Mouse (Mus musculus): ENCODE data around the gene Zfp513. TPM values are rescaled to one million over a fixed set of nuclear protein-coding genes. Genes with fewer than 3 reads are reported as not detected.
"Not testable (repeated sequence)": the region's sequence is repeated elsewhere in the genome, so short reads cannot be mapped to it uniquely, and the experiment has no call there.

Gene Zfp513
- 10 to 100 TPM; 29.2 to 30.4 TPM for total RNA-seq (2021)

DNA sequence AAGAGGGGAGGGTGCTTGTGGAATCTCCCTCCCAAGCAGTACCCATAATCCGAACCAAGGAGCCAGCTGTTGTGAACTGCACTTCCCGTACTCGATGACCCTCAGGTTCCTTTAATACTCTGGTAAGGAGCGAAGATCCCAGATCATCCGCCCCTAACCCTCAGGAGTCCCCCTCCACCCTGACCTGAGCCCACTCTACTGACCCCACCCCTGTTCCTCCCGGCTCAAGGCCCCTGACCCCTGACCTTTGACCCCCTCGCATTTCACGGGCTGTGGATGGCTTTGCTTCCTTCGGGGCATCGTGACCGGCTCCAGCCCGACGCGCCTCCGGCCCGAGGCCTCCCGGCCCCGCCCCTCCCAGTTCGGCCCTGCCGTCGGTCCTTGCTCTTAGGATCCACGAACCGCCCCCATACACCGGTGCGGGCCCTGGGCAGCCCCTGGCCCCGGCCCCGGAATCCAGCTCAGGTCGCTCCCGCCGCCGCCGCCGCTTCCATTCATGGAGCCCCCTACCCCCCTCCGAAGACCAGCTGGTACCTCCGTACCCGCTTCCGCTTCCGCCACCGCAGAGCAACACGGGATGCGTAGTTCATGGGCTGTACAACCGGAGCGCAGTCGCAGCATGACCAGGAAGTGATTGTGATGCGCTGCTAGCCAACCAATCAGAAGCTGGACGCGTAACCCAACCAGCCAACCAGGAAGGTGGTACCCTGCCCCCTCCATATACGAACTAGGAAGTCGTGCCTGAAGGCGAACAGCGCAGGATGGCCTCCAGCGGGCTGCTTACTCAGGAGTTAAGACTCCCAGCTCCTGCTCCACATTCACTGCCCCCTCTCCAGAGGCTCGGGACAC lies at the start of gene Zfp513:
Zfp513 (minus strand) TSS at position 562 of the 849 bp plus-strand sequence.
- DNase-seq, result peak; percentile 95 to 98

DNA sequence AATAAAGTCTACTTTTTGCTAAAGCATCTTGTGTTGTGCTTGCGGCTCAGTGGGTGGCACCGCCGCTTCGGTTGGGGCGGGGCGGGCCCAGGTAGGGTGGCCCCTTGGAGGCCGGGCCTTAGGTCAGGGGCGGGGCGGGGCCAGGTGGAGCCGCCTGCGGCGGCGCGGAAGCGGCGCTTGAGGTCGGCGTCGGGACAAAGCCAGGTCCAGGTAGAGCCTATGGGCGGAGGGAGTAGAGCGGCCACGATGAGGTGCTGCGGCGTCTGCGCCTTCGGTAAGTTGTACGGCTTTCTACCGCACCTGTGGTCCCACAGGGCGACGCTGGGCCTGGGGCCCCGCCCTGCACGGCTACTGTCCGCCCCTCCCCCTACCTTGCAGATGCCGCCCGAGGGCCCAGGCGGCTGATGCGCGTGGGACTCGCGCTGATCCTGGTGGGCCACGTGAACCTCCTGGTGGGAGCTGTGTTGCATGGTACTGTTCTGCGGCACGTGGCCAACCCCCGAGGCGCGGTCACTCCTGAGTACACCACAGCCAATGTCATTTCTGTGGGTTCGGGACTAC lies 49.5 kb upstream of the Zfp513 start, which contains the start of gene Krtcap3:
Krtcap3 (plus strand) TSS at position 151 of the 561 bp plus-strand sequence.
- DNase-seq, result no peak

DNA sequence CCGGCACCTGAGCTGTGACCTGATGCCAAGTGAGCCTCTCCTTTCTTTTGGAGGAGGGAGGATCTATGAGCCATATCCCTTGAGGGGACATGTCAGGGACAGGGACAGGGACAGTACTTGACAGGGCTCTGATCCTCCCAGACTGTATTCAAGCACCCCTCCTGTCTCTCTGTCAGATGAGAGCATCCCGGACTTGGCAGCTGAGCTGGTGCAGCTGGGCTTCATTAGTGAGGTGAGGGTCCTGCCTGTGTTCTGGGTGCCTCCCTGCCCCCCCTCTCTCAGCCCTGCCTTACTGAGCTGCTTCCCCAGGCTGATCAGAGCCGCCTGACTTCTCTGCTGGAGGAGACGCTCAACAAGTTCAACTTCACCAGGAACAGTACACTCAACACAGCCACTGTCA lies 48.6 kb upstream of the Zfp513 start:
- DNase-seq, result no peak

DNA sequence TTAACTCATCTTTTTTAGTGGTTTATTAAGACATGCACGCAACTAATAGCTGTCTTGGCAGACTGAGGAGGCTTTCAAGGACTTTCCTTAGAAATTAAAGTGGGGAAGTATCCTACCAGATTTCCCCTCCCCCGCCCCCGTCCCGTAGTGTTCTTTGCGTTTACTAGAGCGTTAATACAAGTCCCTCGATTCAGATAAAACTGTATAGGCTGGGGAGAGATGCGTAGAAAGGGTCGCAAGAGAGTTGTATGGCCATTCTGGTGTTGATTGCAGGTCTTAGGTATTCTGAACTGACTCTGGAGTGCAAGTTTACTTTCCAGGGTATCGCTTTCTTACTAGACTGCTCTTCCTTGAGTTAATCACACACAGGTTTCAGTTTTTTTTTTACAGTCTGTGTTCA lies 40.1 kb upstream of the Zfp513 start:
- DNase-seq, result no peak

DNA sequence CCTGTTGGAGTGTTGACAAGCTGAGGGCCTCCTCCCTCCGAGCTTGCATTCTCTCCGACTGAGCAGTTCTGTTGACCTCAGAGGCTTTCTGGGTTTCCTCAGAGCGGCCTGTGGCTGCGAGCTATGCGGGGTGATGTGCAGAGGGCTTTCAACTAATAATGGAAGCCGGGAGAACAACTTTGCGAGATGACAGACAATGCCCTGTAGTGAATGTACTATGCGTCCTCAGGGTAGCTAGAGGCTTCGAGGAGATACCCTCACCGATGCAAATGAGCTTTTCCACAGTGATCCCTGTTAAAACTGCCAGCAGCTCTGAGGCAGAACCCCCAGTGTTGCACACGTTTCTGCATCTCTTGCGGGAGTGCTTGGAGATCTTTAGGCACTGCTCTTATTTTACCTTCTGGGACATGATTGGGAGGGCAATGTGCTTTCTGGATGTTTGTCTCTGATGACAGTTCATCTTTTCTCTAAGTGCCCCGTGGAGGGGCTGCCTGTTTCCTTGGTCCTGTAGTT lies 39.5 kb upstream of the Zfp513 start:
- no peak for DNase-seq

DNA sequence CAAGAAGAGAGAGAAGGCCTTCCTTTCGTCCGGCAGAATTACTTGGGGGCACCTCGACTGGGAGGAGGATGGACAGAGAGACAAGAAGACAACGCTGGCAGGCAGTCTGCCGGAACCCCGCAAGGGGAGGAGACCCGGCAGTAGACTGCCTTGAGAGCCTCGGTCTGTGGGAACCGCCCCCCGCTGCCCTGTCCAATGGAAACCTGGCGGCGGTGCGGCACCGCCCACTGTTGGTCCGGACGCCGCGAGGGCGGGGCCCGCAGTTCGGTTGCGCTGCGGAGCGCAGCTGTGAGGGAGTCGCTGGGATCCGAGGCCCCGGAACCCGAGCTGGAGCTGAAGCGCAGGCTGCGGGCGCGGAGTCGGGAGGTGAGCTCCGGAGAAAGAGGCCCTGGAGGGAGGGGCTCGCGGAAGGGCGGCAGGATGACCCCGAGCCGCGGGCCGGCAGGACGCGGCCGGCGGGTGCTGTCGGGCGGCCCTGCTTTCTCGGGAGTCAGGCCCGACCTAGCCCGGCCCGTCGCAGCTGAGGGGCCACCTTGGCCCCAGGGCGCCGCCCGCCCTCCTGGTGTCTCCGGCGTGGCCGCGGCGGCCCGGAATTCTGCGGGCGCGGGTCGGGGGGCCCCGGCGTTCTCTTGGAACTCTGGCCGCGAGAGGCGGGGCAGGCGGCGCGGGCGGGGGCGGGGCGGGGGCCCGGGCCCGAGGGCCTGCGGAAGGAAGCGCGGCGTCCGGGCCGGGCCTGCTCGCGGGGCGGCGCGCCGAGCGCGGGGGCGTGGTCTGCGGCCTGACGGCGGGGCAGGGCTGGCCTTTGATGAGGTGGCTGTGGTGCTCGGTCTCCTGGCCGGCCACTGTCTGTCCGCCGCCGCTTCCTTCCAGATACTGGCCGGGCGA lies 38.8 kb upstream of the Zfp513 start, which contains the start of the genes Nrbp1 and Gm9970:
Nrbp1 (plus strand) TSS at position 228 of the 885 bp plus-strand sequence.
Gm9970 (minus strand) TSS at position 596 of the 885 bp plus-strand sequence.
- DNase-seq, result peak; percentile 94 to 95

DNA sequence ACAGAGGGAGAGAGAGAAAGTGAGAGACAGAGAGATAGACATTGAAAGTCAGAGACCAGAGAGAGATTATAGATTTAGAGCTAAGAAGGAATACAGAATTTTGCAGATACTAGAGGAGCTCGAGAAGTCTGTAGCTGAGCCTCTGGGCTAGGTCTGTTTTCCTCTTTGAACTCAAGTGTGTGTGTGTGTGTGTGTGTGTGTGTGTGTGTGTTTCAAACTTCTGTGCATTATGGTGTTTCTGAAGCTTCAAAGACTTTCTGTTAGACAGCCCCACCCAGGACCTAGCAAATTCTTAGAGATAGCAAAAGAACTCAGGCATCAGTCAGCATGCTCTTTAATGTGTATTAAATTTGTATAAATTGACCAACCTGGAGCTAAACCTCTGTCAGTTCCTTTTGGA lies 24.5 kb upstream of the Zfp513 start:
- DNase-seq, result no peak

DNA sequence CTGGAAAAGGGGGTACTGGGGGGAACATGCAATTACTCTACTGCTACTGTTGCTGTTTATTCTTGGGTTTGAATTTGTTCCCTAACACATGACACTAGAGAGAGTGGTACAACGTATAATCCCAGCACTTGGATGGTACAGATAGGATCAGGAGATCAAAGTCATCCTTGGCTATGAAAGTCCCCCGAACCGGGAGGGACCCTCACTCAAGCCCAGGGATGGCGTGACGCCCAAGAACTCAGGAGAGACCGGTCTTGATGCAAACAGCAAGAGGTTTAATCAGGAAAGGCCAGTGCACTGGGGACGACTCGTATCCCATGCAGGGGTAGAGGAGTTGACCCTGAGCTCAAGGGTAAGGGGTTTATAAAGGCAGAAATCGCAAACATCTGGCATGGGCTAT lies 20.6 kb upstream of the Zfp513 start:
- DNase-seq, result no peak

DNA sequence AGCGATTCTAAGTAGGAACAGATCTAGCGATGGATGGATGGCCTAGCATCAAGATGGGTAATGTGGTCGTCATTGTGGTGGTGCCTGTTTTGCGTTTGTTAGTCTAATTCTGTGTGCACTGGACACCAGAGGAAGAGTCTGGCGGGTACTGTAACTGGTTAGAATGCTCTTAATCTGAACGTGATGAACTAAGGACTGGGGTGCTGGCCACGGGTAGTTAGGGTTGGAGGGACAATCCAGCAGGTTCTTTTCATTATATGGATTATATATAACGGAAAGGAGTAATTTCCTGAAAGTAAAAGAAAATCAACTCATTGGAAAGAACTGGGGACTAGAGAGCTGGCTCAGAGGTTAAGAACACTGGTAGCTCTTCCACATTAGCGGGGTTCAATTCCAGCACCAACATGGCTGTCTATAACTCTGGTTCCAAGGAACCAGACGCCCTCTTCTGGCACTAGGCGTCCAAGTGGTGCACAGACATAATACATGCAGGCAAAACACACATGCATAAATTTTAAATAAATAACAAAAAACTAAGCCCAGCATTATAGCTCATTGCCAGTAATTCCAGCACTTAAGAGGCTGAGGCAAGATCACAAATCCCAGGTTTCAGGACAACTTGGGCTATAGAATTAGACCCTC lies 19.3 kb upstream of the Zfp513 start:
- no peak for DNase-seq

DNA sequence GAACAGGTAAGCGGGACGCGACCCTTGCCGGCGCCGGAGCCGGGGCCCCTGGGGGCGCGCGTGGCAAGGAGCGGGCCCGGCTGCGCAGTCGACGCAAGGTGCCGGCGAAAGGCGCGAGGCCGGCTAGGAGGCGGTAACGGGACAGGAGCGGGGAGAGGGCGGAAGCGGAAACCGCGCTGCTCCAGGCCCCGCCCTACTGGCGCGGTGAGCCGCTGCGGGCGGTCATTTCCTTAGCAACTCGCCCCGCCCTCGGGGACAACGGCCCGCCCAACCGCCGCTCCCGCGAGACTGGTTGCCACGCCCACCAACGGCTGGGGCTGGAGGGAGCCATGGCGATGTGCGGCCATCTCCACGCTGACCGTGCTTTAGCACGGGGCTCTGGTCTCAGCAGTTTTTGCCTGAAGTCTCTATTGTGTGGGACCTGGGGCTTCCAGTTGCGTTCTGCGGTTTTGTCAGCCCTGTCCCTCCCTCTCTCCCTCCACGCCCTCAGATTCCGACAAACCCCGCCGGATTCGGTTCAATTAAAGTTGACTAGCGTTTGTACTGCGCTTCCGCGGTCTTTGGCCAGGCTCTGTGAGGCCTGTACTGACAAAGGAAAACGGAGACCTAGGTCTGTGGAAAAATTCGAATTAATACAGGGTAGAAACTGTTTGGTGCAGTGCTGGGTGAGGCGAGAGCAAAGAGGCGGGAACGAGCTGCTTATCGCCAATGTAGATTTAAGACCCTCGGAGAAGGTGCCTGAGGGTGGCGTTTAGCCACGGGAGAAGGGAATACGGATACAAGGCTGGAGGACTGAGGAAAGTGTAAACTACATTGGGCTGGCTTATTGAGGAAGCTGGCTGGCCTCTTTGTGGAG lies 18.6 kb upstream of the Zfp513 start, which contains the start of gene Ppm1g:
Ppm1g (minus strand) TSS at position 240 of the 856 bp plus-strand sequence.
- DNase-seq, result peak; percentile 95 to 97

DNA sequence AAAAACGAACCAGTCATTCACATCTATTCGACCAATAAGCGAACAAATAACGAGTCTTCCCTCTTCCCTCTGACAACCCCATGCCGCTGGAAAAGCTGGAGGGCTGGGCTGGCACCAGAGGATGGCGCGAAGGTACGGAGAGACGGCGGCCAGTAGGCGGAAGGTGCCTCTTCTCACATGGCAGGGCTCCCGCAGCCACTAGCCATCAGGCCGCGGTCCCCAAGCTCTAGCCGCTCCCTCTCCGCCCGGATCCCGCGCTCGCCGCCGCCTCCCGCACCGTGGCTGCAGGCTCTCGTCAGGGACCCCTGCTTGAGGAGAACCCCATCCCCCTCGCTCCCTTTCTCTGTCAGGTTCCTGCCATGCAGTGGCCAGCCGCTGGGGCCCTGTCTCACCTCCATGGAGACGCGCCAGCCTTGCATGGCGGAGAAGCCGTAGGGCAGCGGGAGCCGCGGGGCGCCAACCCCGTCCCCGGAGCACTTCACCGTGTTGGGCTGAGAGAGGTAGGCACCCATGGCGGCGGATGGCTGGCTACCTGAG lies 17.9 kb upstream of the Zfp513 start:
- DNase-seq, result peak in 1 of 2 experiments; percentile 55

DNA sequence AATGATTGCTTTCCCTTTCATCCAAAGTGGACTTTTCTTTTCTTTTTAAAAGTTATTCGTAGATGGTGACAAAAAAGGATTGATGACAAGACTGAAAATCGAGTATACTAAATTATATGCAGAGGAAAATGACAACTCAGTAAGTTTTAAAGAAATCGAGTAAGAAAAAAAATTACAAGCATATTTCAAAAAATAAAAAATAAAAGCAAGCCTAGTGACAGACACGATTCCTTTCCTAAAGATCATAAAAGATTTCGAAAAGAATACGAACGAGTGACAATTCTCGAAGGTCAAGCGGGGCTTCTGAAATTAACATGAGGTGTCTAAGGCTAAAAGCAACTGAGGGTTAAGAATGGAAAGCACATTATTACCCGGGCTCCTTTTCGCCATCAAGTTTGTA lies 17.4 kb upstream of the Zfp513 start:
- no peak for DNase-seq

DNA sequence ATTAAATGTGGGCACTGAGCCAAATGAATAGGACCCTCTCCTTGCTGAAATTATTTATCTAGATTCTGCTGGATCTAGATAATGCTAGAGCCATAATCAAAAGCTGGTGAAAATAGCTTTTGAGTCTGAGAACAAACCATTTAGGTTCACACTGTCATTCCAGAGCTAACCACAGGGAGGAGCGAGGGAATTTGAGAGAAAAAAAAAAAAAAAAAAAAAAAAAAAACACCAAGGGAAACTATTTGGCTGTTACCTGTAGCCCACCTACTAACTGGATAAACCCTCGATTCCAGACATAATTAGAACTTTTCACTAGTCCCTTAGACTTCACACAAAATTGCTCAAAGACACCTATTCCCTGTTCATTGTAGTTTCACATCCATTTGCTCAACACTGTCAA lies 17.0 kb upstream of the Zfp513 start:
- no peak for DNase-seq

DNA sequence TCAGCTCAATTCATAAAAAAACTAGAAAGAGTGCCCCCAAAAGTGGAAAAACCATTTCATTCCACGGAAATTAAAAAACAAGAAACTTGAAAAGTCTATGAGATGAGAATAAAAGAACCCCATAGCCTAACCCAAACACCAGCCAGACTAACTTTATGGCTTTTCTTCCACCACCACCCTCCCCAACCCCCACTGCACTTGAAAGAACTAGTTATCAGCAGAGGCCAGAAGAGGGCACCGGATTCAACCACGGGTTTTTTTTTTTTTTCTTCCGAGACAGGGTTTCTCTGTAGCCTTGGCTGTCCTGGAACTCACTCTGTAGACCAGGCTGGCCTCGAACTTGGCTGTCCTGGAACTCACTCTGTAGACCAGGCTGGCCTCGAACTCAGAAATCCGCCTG lies 16.2 kb upstream of the Zfp513 start:
- no peak for DNase-seq

DNA sequence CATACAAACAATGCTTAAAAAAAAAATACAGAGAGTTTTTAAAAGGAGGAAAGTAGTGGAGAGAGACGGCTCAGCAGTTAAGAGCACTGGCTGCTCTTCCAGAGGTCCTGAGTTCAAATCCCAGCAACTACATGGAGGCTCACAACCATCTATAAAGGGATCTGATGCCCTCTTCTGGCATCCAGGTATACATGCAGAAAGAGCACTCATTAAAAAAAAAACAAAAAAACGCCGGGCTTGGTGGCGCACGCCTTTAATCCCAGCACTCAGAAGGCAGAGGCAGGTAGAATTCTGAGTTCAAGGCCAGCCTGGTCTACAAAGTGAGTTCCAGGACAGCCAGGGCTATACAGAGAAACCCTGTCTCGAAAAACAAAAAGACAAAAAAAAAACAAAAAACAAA lies 14.5 kb upstream of the Zfp513 start:
- not testable (repeated sequence) for DNase-seq

DNA sequence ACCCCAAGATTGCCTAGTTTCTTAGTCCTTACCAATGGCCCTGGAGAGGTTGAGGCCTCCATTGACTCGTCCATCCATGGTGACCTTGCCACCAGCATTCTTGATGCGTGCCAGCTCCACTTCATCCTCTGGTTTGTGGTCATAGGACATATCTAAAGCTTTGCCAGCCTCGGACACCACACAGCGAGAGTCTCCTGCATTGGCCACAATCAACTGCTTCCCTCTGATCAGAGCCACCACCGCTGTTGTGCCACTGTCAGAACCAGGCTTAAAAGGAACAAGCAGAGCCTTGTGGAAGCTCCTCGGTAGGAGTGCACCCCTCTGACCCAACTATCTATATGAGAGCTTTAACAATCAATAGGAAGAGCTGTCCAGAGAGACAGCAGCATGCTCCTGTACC lies 2.3 kb upstream of the Zfp513 start:
- DNase-seq, result no peak

DNA sequence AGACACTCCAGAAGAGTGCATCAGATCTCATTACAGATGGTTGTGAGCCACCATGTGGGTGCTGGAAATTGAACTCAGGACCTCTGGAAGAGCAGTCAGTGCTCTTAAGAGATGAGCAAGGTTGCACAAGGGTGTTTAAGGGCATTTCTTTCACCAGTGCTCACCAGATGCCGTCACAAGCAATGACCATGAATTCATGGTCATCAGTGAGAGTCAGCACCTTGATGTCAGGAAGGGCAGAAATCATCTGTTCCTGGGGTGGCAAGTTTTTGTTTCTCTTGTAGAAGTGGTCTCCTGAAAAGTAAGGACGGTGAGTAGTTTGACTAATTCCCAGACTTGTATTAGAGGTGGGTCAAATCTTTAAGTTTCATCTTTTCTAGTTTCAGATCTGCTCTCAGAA lies 1.8 kb upstream of the Zfp513 start:
- no peak for DNase-seq

DNA sequence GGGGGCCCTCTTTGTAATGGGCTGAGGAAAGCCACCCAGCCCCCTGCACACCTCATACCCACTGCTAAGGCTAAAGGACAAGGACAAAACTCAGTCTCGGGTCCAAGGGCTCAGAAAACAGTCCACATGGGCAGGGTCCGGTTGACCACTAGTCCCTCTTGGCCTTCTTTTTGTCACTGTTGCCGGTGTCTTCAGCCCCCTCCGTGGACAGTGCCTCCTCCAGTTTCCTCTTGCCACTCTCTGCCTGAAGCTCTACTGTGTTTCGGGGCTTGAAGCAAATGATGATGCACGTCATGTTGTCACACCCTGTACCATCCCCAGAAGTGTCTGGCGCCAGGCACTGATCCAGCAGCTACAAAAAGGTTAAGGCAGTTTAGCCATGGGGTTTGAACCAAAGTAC lies 830 bp upstream of the Zfp513 start:
- DNase-seq, result no peak

DNA sequence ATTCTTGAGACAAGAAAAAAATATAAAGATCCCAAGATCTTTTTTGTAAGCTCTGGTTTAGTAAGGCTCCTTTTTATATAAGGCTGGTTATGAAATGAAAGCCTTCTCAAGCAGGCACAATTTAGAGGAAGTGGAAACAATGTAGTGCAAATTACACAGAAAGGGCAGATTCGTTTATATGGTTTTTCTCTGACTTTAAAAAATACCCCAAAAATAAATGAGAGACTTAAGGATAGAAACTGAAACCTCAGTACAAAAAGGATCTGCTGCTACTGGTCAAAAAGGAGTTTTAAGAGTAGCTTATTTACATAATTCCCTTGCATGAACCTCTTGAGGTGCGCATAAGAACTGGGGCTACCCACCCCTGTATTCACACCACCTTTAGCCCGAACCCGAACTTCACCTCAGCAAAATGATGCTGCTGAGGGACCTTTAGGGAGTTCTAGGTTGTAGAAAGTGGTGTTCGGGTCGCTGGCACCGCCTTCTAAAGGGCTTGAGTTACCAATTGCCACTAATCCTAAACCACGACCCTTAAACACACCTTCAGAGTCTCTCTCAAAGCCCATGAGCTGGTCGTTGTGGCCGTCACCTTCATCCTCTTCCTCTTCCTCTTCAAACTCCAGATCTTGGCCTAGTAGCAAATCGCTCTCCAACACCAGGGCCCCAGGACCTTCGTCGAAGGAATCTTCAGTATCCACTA lies 911 bp downstream of the Zfp513 start:
- no peak for DNase-seq

DNA sequence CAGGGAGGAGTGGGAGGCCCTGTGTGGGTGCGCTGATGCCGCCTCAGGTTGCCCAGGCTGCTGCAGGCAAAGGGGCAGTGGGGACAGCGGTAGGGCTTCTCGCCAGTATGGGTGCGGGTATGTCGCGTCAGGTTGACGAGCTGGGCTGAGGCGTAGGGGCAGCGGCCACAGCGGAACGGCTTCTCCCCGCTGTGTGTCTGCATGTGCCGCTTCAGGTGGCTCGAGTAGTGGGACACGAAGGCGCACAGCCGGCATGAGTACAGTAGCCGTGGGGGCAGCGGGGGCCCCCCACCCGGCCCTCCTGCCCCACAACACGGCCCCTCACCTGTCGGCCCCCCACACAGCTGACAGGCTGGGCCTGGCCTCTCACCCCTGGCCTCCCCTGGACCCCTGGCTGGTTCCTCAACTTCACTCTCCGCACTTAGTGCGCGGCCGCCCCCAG lies 1.8 kb downstream of the Zfp513 start:
- no peak for DNase-seq

All from layer of hippocampus, postnatal 36 days (tissue).